ENCODE assay signal across 10 mouse cellular contexts in genomic region chr2:33842983-33843577, GRCm38 (mm10). TPM values are rescaled to one million over a fixed set of nuclear protein-coding genes. Genes with fewer than 3 reads are reported as not detected.
DNase-seq lines count a peak whose midpoint lies in the region; ATAC-seq lines count a peak whose summit lies in the region.
"Had no signal": no experiment of that assay in that cellular context is flagged by ENCODE, and none has a peak within 500 bp of the region (broad histone marks: within the 10 kb centered on the region; RNA-seq: fewer than 3 reads in every experiment).

No protein-coding gene starts in this region.

- H3K9ac ChIP-seq in hindbrain, embryonic 13.5 days: no peak overlapping the region
- H3K9ac ChIP-seq in hindbrain, embryonic 14.5 days: no peak overlapping the region
- no peak overlapping the region for H3K9ac ChIP-seq in heart, embryonic 15.5 days
- H3K9ac ChIP-seq: embryonic facial prominence, embryonic 15.5 days had no signal

- no peak overlapping the region for H3K4me3 ChIP-seq in hindbrain, embryonic 13.5 days
- no peak overlapping the region for H3K4me3 ChIP-seq in hindbrain, embryonic 14.5 days (replicated peaks; ENCODE audit: low read length)
- H3K4me3 ChIP-seq in heart, embryonic 15.5 days: no peak overlapping the region
- H3K4me3 ChIP-seq: embryonic facial prominence, embryonic 15.5 days had no signal

- no peaks in the 10 kb centered on the region for H3K9me3 ChIP-seq in hindbrain, embryonic 13.5 days
- no peaks in the 10 kb centered on the region for H3K9me3 ChIP-seq in hindbrain, embryonic 14.5 days (ENCODE audit: control insufficient read depth, low read length)
- H3K9me3 ChIP-seq in heart, embryonic 15.5 days (replicated peaks): no peaks in the 10 kb centered on the region
- H3K9me3 ChIP-seq: embryonic facial prominence, embryonic 15.5 days had no signal

- H3K4me2 ChIP-seq in hindbrain, embryonic 13.5 days: no peak overlapping the region
- no peak overlapping the region for H3K4me2 ChIP-seq in hindbrain, embryonic 14.5 days (replicated peaks)
- H3K4me2 ChIP-seq in heart, embryonic 15.5 days: no peak overlapping the region
- H3K4me2 ChIP-seq: embryonic facial prominence, embryonic 15.5 days had no signal

- ATAC-seq in hindbrain, embryonic 13.5 days (ENCODE audit: low FRiP score): no peak
- no peak for ATAC-seq in hindbrain, embryonic 14.5 days (ENCODE audit: low FRiP score)
- ATAC-seq in heart, embryonic 15.5 days (replicated peaks; ENCODE audit: insufficient number of reproducible peaks, insufficient read depth, low FRiP score, low read depth): peak; percentile 78

- H3K27ac ChIP-seq in hindbrain, embryonic 13.5 days: peak overlapping the region; percentile 44; the same call in 1 of the 2 replicates
- H3K27ac ChIP-seq in hindbrain, embryonic 14.5 days: no peak overlapping the region
- H3K27ac ChIP-seq in heart, embryonic 15.5 days: peak overlapping the region; percentile 58
- H3K27ac ChIP-seq: embryonic facial prominence, embryonic 15.5 days; macrophage had no signal

- peaks cover 58% of the 10 kb centered on the region for H3K4me1 ChIP-seq in hindbrain, embryonic 13.5 days (replicated peaks)
- peaks cover 38% of the 10 kb centered on the region for H3K4me1 ChIP-seq in hindbrain, embryonic 14.5 days (replicated peaks; ENCODE audit: control insufficient read depth, insufficient read depth, low read length)
- peaks cover 33% of the 10 kb centered on the region for H3K4me1 ChIP-seq in heart, embryonic 15.5 days (replicated peaks)

- WGBS in hindbrain, embryonic 13.5 days: 96% methylated on average over 2 of the region's 2 CpGs
- 91% methylated on average over 2 of the region's 2 CpGs for WGBS in hindbrain, embryonic 14.5 days
- WGBS in heart, embryonic 15.5 days: 50% methylated on average over 2 of the region's 2 CpGs

- no peaks in the 10 kb centered on the region for H3K27me3 ChIP-seq in hindbrain, embryonic 13.5 days
- no peaks in the 10 kb centered on the region for H3K27me3 ChIP-seq in hindbrain, embryonic 14.5 days (ENCODE audit: control insufficient read depth, insufficient read depth, low read length)
- H3K27me3 ChIP-seq in heart, embryonic 15.5 days: peaks cover 11% of the 10 kb centered on the region
- H3K27me3 ChIP-seq: embryonic facial prominence, embryonic 15.5 days had no signal

- no peak for DNase-seq in hindbrain, embryonic 14.5 days (ENCODE audit: low spot score)
- DNase-seq in liver: peak; percentile 91
- DNase-seq in spleen, postnatal 36 days (ENCODE audit: low spot score in 2 of 2): peak; percentile 72 to 84
- DNase-seq in ovary, postnatal 10 days (ENCODE audit: low spot score): no peak
- no peak for DNase-seq in frontal cortex, postnatal 10 days (ENCODE audit: low spot score in 2 of 2)
- no peak for DNase-seq in embryo, embryonic 9.5 days (ENCODE audit: extremely low spot score)

- H3K36me3 ChIP-seq in hindbrain, embryonic 13.5 days: peaks cover 16% of the 10 kb centered on the region
- H3K36me3 ChIP-seq in hindbrain, embryonic 14.5 days (replicated peaks; ENCODE audit: control insufficient read depth, insufficient read depth): 0 out of 2 replicates have a peak, but pooled peaks cover 9% of the 10 kb centered on the region
- no peaks in the 10 kb centered on the region for H3K36me3 ChIP-seq in heart, embryonic 15.5 days
- H3K36me3 ChIP-seq: embryonic facial prominence, embryonic 15.5 days had no signal

RNA-seq across cellular contexts. Expression of gene Mvb12b, which starts 44.7 kb away (rescaled TPM):
- polyA plus RNA-seq in hindbrain, embryonic 13.5 days (2015; fragmentation: Nextera tagmentation; extraction: Ambion mirVana): 60.9 and 65.0 TPM in 2 replicates
- 48.0 and 54.9 TPM in 2 replicates for polyA plus RNA-seq in hindbrain, embryonic 14.5 days (2014; fragmentation: Nextera tagmentation; extraction: Ambion mirVana)
- polyA plus RNA-seq in heart, embryonic 15.5 days (2015; fragmentation: Nextera tagmentation; extraction: Ambion mirVana): 12.7 and 15.7 TPM in 2 replicates

Comparison
In these comparisons a context has a peak if more than half of its experiments do, and no peak if none do; other contexts are left out.
1. DNase-seq: peak in liver (single experiment) and spleen, postnatal 36 days (2 of 2); none in hindbrain, embryonic 14.5 days (single experiment), ovary, postnatal 10 days (single experiment), frontal cortex, postnatal 10 days (0 of 2) and embryo, embryonic 9.5 days (single experiment).